Mouse (Mus musculus) testis, adult 2 months (tissue): ENCODE data around the gene Gsta4.
"Not testable (repeated sequence)": the region's sequence is repeated elsewhere in the genome, so short reads cannot be mapped to it uniquely, and the experiment has no call there.

Experiments used
- CTCF ChIP-seq: fragments of 200-500 bp; IDR thresholded peaks from 2 replicates; pipeline ENCODE4 v1.5.1; 2012; ENCODE audit warnings: low read depth, mild to moderate bottlenecking, inconsistent platforms, low read length, moderate library complexity; ENCODE audit not compliant: control insufficient read depth, insufficient read depth, insufficient replicate concordance
- POLR2A ChIP-seq: fragments of 200-500 bp; IDR thresholded peaks from 2 replicates; pipeline ENCODE4 v1.6.1; 2012; ENCODE audit warnings: low read depth, mild to moderate bottlenecking, inconsistent platforms, low read length, moderate library complexity; ENCODE audit not compliant: control insufficient read depth

DNA sequence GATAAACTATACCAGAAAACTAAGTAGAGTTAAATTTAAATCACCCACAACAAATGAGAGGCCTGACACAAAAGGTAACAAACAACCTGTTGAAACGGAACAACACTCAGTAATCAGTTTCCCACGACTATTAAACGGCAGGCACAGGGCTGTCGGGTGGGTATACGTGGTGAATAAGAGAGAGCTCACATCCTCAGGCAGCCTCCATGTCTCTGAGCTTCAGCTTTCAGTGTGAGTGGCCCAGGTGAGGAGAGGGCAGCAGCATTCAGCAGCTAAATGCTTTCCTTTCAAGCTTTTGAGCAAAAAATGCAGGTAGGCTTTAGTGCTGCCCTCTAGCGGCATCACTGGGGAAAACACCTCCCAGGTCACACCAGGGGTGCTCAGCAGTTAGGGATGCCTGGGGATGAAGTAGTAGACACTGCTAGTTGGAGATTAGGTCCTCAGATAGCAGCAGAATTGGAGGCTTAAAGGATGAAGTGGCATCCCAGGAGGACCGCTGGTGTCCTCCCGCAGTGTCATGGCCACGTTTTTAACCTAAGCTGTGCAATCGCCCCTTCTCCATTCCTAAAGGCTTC is 50.6 kb downstream of the Gsta4 start:
- not testable (repeated sequence) for TF ChIP-seq POLR2A, CTCF
